Mouse (Mus musculus): ENCODE data around the gene 1700001K19Rik.
"Not testable (repeated sequence)": the region's sequence is repeated elsewhere in the genome, so short reads cannot be mapped to it uniquely, and the experiment has no call there.

The 1700001K19Rik gene

DNA sequence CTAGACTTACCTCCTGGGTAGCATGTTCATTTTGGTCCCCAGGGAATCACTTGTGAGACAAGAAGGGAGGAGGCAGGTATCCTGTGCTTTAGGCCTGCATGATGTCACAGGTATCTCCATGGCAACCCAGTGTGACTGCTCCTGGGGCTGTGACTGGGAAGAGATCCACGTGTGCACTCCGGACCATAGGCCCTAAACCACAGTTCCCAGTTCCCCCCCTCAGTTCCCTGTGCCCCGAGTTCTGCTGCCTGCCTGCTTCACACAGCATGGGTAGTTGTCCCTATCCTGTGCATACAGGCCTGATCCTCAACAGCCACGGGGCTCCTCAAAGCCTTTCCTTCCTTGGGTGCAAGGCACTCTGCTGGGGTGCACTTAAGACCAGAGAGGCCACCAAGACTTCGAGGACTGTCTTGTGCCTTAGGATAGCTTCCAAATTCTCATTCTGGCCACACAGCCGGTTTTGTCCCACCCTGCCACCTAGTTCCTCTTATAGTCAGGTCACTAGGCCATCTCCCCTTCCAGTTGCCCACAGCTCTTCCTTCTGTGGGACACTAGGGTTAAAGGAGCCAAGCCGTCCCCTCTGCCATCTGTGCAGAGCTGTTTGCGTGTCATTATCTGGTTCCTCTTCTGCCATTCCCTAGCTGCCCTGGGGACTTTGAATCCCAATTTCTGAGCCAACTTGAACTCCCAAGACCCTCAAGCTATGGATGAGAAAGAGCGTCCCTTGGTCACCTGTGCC is at the start of gene 1700001K19Rik:
TSS of gene 1700001K19Rik (minus strand) at position 59 of the 739 bp plus-strand sequence.
- DNase-seq (ENCODE audit: low spot score) = no peak

DNA sequence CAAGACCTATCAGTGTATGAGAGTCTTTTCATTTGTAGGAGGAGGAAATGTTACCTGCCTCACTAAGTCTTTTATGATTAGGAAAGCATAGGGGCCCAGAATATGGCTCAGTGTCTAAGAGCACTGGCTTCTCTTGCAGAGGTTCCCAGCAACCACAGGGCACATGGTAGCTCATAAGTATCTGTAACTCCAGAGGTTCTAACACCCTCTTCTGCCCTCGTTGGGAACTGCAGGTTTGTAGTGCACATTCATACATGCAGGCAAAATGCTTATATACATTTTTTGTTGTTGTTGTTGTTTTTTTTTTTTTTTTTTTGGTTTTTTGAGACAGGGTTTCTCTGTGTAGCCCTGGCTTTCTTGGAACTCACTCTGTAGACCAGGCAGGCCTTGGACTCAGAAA is 44.0 kb upstream of the 1700001K19Rik start:
- DNase-seq (ENCODE audit: low spot score) = no peak

DNA sequence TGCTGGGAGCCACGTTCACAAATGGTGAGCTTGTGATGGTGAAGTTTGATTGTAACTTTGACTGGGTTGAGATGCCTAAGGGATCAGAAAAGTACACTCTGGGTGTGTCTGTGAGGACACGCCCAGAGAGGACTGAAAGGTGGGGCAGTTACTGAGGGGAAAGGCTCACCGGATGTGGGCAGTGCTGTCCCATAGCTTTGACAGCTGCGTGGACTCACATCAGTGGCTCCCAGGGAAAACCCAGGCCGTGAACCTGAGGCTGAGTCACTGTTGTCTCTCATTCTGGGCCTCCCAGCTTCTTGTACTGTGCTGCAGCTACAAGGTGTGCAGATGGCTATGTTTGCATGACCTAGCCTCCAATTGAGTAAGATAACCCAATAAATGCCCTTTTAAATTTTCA is 43.1 kb upstream of the 1700001K19Rik start:
- no peak for DNase-seq (ENCODE audit: low spot score)

DNA sequence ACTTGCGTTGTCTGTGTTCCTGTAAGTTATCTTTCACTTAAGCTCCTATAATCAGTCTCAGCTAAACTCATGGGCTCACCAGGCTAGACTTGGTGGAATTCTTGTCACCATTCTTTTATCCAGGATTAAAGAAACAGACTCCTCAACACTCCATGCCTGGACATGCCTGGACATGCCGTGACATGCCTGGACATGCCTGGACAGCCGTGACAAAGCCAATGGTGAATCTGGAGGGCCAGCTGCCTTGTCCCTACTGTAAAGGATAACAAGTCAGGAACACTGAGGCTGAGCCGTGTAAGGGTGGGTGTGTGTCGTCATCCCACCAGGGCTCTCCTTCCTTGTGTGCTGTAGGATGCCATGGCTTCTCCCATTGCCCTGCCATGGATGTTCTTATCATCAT is 42.6 kb upstream of the 1700001K19Rik start:
- DNase-seq (ENCODE audit: low spot score) = no peak

DNA sequence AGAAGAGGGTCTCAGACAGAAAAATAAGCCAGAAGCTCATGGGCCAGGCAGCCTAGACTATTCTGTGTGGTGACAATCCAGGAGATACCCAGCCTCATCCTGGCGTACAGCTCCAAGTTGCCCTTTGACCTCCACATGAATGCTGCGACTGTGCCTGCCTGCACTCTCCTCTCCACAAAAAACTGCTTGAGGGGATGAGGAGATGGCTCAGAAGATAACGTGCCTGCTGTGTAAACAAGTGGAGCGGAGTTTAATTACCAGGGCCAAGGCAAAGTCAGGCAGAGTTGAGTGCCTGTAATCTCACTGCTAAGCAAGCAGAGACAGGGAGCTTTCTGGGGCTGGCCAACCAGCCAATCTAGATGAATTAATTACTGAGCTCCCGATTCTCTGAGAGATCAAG is 33.6 kb upstream of the 1700001K19Rik start:
- no peak for DNase-seq (ENCODE audit: low spot score)

DNA sequence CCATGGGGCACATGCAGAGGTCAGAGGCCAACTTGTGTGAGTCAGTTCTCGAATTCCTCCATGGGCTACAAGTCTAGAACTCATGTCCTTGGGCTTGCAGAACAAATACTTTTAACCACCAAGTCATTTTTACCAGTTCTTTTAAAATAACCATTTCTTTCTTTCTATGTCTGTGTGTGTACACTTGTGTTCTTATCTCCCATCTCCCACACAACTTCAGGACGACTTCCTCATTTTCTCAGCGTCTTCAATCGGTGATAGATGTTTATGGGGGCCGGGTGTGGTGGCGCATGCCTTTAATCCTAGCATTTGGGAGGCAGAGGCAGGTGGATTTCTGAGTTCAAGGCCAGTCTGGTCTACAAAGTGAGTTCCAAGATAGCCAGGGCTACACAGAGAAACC is 31.8 kb upstream of the 1700001K19Rik start:
- DNase-seq (ENCODE audit: low spot score) = no peak

DNA sequence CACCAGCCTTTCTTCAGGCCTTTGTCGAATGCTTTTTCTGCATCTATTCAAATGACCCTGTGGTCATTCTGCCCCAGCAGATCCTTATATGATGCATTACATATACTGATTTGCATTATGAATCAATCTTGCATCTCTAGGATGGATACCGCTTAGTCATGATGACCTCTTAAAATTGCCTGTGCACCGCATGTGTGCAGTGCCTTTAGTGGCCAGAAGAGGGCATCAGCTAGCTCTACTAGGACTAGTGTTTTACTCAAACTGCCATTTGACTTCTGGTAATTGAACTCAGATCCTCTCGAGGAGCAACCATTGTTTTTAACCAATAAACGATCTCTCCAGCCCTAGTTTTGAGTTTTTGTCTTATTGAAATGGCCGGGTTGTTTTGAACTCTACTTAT is 31.4 kb upstream of the 1700001K19Rik start:
- no peak for DNase-seq (ENCODE audit: low spot score)

DNA sequence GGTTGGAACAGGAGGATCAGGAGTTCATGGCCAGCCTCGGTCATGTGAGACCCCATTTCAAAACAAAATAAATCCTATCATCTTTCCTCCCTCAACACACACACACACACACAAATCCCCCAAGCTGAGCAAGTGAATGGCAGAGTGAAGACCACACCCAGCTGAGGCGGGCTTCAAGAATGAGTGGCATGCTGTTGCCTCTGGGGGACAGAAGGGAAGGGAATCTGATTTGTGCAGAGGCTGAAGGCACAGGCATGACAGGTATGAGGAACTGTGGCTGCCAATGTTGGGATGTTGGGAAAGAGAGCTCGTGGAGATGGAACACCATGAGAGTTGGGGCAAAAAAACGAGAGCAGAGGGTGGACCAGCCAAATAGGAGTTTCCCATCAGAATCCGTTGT is 28.9 kb upstream of the 1700001K19Rik start:
- DNase-seq (ENCODE audit: low spot score) = no peak

DNA sequence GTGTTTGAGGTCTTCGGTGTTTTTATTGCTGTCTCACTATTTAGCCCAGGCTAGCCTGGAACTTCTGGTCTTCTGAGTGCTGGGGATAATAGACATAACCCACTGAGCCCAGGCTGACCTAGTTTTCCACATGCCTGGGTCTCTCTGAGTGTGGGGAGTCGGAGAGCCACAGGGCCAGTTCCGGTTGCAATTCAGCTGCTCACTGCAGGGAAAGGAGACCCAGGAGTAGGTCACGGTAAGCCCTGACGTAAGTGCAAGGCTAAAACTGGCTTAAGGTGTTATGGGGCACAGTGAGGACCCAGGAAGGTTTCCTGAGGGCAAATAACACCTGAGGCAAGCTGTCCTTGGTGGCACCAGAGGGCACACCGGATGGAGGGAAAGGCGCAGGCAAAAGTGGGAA is 25.0 kb upstream of the 1700001K19Rik start:
- DNase-seq (ENCODE audit: low spot score) = no peak

DNA sequence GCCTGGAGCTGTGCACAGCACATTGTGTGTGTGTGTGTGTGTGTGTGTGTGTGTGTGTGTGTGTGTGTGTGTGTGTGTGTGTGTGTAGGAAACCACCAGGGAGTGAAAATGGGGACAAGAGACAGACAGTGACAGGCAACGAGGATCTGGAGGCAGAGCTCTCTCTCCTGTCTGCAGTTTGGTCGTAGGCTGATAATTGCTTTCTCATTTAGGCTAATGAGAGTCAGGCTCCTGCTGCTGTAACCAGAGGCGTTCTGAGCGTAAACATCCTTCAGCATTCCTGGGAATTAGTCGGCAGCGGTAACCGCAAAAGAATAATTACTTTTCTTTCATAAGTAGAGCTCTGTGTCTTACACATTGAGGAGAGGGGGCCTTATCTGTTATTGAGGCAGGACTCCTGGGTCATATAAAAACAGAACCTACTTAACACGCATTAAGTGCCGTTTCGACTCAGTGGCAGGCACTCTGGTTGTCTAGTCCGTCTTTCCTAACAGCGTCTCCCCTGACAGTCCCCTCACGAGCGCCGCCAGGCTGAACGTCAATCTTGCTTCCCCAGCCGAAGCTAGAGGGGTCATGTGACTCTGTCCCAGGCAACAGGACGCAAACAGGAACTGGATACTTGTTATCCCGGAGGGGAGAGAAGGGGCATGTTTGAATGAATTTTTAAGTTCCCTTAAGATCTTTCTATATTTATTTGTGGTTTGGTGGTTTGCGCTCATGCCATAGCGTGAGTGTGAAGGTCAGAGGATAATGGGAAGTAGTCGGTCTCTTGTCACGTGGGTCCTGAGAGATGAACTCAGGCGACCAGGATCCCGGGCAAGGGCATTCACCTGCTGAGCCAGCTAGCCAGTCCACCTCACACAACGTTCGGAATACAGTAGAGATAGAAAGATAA is 24.2 kb upstream of the 1700001K19Rik start:
- DNase-seq (ENCODE audit: low spot score) = peak; percentile 22

DNA sequence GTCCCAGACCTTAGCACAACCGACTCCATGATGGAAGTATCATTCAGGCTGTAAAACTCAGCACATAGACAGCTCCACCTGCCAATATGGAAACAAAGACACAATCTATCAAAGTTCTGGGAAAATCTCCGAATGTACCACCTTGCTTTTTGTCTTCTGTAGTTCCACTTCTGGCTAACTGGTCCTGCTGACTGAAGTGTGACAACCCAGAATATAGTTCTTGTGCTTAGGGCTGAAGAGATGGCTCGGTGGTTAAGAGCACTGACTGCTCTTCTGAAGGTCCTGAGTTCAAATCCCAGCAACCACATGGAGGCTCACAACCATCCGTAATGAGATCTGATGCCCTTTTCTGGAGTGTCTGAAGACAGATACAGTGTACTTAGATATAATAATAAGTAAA is 23.0 kb upstream of the 1700001K19Rik start:
- not testable (repeated sequence) for DNase-seq (ENCODE audit: low spot score)

DNA sequence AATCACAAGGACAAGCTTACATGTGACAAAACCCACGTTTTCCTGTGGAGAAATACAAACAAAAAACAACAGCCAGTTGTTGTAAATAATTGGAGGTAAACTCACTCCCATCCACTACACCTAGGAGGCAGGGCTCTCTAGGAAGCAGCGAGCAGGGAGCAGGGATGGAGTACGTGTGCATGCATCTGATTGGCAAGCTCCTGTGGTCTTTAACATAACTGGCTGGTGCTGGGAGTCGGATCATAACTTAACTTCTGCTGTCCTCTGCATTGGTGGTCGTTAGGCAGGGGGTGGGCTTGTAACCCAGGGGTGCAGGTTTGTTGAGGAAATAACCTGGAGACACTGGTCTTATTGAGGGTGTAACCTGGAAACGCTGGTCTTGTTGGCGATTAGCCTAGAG is 21.3 kb upstream of the 1700001K19Rik start:
- DNase-seq (ENCODE audit: low spot score) = no peak

DNA sequence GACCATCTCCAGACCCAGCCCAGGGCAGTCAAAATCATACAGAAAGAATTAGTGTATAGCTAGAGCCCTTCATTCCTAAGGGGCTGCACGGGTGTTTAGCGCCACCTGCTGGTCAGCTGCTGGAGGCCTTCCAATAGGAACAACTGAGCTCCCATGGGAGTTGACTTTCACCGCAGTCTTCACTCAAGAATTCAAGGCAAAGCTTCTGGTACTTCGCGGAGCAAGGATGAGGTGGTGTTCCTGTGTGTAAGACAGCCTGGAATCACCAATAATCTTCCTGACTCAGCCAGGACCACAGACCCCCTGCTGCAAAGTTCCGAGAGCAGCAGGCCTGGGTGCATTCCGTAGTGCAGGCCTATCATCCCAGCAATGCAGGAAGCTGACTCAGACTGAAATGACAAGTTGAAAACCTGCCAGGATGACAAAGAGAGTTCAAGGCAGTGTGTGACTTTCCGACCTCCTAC is 20.6 kb upstream of the 1700001K19Rik start:
- peak; percentile 64 for DNase-seq (ENCODE audit: low spot score)

DNA sequence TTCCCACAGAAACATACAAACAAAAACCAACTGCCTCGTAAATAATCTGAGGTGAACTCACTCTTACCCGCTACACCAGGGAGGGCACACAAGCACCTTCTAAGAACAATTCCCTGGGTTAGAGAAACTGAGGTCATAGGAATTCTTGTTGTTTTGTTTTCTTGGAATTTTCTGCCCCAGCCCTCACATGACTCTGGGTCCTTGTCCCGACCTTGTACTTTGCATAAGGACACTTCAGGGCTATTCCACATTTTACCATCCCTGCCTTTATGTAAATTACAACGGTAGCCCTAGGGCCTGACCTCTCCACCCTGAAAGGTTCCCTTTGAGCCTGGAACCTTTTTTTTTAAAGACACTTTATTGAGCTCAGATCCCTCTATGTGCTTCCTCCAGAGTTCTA is 20.1 kb upstream of the 1700001K19Rik start, which contains the start of gene Hsp90aa1:
TSS of gene Hsp90aa1 (minus strand) at position 173 of the 400 bp plus-strand sequence.
- DNase-seq (ENCODE audit: low spot score) = no peak

DNA sequence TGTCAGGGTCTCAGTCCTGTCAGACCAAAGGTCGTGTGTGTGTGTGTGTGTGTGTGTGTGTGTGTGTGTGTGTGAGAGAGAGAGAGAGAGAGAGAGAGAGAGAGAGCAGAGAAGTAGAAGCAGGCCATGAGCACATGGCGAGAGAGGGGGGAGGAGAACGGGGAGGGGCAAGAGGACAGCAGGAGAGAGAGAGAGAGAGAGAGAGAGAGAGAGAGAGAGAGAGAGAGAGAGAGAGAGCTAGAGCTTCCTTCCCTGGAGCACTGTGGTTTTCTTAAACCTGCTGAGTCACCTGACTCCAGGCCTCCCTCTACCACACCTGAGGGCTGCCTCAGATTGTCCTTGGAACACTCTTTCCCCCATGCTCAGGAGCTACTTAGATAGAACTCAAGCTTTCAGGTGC is 18.9 kb upstream of the 1700001K19Rik start:
- DNase-seq (ENCODE audit: low spot score) = not testable (repeated sequence)

DNA sequence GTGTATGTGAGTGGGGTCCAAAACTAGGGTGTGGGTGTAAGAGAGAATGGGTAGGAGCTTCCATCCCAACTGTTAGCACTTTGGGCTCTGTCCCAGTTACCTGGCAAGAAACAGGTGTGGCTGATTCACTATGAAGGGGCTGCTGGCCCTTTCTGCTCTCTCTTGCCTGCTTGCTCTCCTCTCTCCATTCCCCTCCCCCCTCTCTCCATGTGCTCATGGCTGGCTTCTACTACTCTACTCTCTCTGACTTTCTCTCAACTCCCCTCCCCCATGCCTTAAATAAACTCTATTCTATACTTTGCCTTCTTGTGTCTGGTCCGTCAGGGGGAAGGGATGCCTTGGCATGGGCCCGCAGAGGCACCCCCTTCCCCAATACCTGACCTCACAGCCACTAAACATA is 18.3 kb upstream of the 1700001K19Rik start:
- DNase-seq (ENCODE audit: low spot score) = no peak

DNA sequence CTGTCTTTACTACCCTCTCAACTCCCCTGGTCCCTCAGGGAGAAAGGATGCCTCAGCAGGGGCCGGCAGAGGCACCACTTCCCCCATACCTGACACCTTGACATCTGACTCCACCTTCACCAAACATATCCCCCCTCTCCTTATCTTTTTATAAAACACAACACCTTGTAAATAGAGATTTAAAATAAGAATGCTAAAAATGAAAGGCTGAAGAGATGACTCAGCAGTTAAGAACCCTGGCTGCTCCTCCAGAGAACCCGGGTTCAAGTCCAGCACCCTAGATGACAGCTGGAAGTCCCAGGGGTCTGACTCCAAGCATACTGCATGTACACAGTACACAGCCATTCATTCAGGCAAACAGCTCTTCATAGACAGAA is 16.7 kb upstream of the 1700001K19Rik start:
- DNase-seq (ENCODE audit: low spot score) = no peak

DNA sequence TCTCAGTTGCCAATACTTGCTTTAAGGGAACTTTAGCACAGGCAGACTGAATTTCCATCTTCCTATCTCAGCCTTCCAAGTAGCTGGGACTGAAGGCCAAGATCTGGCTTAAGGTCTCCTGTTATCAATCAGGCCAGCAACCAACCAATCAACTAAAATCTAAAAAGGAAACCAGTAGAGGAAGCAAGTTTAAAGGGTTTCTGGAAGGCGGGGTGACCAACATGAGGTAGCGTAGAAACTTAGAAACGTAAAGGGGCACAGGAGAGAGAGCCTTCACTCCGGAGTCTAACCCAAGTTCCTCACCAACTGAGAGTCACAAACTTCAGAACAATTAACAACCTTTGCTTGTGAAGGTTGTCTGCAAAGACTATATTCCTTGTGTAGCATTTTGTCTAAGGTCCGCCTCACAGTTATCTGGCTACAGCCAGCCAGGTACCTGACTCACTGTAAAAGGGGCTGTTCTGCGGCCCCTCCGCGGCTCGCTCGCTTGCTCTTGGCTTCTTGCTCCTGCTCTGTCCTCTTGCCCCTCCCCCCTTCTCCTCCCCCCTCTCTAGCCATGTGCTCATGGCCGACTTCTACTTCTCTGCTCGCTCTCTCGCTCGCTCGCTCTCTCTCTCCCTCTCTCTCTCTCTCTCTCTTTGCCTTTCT is 16.2 kb upstream of the 1700001K19Rik start:
- no peak for DNase-seq (ENCODE audit: low spot score)

DNA sequence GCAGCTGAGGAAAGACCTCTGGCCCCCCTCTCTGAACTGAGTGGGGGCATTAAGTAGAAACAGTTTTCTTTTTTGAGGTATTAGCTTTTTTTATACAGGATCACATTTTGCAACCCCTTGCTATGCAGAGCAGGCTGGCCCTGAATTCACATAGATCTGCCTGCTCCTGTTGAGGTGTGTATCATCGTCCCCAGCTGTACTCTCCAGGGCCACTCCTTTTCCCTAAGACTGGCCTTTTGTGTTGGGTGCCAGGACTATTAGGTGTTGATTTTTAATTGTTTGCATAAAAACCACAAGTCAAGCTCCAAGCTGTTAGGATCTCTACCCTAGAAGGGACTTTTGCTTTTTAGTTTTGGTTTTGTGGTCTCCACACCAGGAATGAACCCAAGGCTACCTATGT is 15.7 kb upstream of the 1700001K19Rik start:
- no peak for DNase-seq (ENCODE audit: low spot score)

DNA sequence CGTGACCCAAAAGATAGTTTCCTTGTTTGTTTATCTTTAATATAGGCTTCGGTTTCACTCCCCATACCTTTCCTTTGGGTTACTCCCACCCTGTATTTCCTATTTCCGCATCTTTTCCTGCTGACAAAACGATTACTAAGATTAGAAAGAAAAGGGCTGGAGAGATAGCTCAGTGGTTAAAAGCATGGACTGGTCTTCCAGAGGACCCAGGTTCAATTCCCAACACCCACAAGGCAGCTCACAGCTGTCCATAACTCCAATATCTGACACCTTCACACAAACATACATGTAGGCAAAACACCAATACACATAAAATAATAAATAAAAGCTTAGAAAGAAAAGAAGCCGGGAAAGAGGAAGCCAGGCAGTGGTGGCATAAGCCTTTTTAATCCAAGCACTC is 15.0 kb upstream of the 1700001K19Rik start:
- DNase-seq (ENCODE audit: low spot score) = no peak

DNA sequence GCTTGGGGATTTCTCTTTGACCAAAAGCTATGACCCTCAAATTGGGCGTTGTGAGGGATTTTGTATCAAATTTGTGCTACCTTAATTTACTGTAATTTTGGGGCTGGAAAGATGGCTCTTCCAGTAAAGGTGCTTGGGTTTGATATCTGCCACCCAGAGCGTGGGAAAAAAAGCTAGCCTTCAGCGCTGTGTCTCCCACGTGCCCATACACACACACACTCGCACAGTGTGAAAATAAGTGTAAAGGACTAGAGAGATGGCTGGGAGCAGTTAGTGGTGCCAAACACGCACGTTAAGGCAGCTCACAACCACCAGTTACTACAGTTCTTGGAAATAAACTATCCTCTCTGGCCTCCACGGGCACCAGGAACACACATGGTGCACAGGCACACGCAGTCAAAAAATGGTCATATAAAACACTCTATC is 14.6 kb upstream of the 1700001K19Rik start:
- no peak for DNase-seq (ENCODE audit: low spot score)

DNA sequence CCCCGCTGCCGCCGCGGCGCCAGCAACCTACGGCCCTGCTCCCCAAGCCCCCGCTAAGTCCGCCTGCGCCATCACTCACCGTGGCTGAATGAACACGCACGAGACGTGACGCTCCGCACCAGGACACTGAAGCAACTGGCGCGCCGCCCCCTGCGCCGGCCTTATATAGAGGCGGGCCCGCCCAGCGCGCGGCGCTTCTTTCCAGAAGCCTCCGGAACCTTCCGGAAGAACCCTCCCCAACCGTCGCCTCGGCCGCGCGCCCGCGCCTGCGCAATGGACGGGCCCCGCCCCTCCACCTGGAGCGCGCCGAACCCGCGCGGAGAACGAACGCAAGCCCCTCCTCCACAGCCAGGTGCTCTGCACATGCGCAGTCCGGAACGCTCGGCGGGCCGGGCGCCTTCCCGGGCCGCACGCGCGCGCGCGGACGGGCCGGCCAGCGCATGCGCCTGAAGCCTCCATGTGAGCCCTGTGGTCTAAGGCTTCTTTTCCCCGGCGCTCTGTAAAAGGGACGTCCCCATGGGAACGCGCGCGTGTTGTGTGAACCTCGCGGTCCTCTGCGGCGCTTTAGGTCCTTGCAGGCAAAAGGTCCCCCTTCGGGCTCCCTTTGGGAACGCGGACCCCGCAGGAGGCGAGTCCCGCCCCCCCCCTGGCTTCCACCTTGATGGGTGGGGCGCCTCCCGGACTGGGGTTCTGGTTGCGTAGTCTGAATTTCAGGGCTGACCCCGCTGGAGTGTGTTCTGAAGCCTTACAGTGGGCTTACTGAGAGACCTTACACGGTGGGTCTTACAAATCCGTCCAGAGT is 14.0 kb upstream of the 1700001K19Rik start:
- DNase-seq (ENCODE audit: low spot score) = peak; percentile 99
